Mouse (Mus musculus) heart, adult 2 months (tissue): ENCODE results near the gene Zbtb49.

ENCODE experiments used
- CTCF ChIP-seq: fragments of 200-600 bp; IDR thresholded peaks from 2 replicates; pipeline ENCODE4 v1.8.1; 2022; ENCODE audit warnings: antibody characterized with exemption, mild to moderate bottlenecking, moderate library complexity
- EP300 ChIP-seq: fragments of 200-500 bp; IDR thresholded peaks from 2 replicates; pipeline ENCODE4 v1.6.1; 2011; ENCODE audit warnings: low read depth, low read length, control low read depth; ENCODE audit not compliant: insufficient read depth
- POLR2A ChIP-seq: fragments of 200-500 bp; IDR thresholded peaks from 2 replicates; pipeline ENCODE4 v1.6.1; 2011; ENCODE audit warnings: mild to moderate bottlenecking, low read depth, low read length, control low read depth; ENCODE audit not compliant: insufficient read depth

DNA sequence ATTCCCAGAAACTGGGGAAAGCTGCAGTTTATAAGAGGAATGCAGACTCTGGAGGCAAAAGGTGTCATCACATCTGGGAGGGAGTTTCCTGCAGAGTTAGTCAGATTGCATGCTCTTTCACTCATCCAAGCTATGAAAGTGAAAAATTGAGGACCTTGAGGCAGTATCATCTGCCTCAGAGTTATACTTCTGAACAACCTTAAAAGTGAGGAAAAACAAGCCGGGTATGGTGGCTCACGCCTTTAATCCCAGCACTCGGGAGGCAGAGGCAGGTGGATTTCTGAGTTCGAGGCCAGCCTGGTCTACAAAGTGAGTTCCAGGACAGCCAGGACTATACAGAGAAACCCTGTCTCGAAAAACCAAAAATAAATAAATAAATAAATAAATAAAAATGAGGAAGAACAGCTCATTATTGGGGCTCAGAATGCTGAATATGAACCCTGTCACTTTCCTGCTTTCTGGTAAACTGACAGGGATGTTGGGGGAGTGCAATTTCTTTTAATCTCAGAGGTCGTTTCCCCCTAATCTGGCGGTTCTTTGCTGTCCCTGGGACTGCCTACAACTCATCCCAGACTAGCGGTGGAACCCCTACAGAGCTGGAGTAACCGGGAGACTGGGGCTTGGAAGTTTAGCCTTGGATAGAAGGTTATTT, 39.3 kb upstream of the Zbtb49 start:
- TF ChIP-seq POLR2A (no peak), CTCF (no peak), EP300 (no peak)
